Mouse (Mus musculus) layer of hippocampus, adult 9-10 months (tissue): ENCODE results near the gene Celf6.

ENCODE experiments used
- DNase-seq: peaks from one replicate; pipeline ENCODE4 v3.0.0; 2022; ENCODE audit warnings: low spot score

Celf6 gene

DNA sequence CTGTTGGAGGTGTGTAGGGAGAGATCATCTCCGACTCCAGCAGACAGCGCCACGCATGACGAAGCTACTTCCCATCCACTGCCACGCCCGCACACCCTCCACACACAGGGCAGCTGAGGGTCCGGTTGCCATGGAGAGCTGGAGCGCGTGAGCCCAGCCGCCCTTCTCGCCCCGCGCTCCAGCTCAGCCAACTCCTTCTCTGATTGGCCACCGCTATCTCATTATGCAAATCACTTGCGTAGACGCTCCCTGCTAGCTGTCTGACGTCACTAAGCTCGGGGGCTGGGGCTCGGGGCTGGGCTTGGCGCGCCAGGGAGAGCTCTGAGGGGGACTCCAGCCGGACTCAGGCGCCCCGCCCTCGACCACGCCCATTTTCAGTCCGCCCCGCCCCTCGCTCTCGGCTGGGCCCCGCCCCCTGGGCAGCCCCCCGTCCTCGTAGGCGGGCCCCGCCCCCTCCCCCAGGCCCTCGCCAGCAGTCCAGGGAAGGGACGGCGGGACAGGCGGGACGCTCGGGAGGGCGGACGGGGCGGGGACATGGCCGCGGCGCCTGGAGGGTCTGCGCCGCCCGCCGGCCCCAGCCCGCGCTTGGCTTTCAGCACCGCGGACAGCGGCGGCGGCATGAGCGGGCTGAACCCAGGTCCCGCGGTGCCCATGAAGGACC, at the start of gene Celf6:
Celf6 (plus strand) TSS at position 74 of the 661 bp plus-strand sequence.
- DNase-seq: no peak

- no peak for DNase-seq
Measured at GRCm38 (mm10) chr9:59528274-59528673, 49.4 kb upstream of the Celf6 start.

DNA sequence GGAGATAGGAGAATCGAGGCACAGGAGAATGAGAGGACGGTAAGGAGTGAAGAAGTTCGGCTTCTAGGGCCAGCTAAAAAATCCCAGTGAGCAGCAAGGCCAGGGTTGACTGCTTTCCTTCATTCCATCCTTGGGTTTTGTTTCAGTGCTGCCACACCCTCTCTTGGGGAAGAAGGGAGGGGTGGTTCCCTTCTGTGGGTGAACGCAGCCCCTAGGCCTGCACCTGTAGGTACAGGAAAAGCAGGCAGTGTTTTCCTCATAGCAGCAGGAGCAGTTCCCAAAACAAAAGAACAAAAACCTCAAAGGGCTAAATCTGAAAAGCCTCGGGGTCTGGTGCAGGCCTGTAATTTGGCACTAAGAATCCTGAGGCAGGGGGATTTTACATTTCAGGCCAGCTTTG, 46.1 kb upstream of the Celf6 start:
- no peak for DNase-seq

- DNase-seq: no peak
Measured at GRCm38 (mm10) chr9:59533422-59533821, 44.3 kb upstream of the Celf6 start.

DNA sequence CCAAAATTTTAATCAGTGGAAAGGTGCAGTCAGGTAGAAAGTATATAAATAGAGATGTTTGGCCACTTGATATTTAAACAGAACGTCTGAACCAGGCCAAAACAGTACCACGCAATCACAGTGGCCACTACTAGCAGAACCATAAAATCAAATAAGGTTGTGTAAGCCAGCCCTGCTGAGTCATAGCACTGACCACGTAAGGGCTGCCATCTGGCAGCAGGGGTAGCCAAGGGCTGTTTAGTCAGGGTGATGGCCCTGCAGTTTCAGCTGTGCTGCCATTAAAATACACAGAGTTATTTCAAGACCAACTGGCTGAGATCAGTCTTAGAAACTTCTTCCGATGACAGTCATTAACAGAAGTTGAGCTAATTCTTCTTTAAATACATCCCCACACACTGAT, 43.8 kb upstream of the Celf6 start:
- DNase-seq: no peak

DNA sequence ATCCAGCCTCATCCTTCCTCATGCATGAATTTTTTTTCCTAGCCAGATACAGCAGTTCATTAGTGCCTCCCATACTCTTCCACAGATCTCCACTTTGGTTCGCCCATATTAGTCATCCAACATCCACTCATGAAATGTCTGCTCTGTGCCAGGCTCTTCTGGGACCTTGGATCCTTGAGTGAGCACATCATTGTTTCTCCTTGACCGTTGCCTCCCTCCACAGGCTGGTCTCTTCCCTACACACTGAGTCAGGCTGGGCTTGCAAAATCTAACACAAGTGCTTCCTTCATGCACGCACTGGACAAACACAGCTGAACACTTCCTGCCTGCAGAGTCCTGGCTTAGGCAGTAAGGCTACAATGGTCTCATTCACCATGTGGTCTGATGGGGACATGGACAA, 40.1 kb upstream of the Celf6 start:
- DNase-seq: no peak

- DNase-seq: no peak
Measured at GRCm38 (mm10) chr9:59539441-59540137, 38.1 kb upstream of the Celf6 start, which contains the start of the genes Hexa and Tmem202. Hexa (plus strand) TSS chr9:59539540. Tmem202 (minus strand) TSS chr9:59539847.

GRCm38 (mm10) chr9:59541617-59542016, 36.1 kb upstream of the Celf6 start:
- no peak for DNase-seq

GRCm38 (mm10) chr9:59542766-59543324, 34.9 kb upstream of the Celf6 start:
- no peak for DNase-seq

GRCm38 (mm10) chr9:59544739-59545138, 33.0 kb upstream of the Celf6 start:
- no peak for DNase-seq

- DNase-seq: no peak
Measured at GRCm38 (mm10) chr9:59547869-59548268, 29.8 kb upstream of the Celf6 start.

DNA sequence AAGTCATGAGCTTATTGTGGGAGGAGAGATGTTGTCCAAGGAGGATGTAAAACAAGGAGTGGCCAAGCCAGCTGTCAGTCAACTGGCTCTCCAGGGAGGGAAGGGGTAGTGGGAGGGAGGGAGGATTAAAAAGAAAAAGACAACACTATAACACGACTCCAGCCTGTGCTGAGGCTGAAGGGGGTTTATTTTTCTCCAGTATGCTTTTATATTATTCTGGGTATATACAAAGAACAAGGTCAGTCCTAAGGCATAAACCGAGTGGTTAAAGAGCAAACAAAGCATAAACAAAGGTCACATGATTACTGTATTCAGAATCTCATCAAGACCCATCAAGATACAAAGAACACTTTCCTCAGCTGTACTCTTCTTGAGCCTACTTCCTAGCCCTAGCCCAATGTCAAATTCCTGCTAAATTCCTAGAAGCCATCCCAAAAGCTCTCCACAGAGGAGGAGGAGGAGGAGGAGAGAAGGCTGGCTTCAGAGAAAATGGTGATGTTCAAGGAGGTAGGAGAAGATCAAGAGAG, 28.7 kb upstream of the Celf6 start:
- no peak for DNase-seq

- no peak for DNase-seq
Measured at GRCm38 (mm10) chr9:59550077-59550476, 27.6 kb upstream of the Celf6 start.

- no peak for DNase-seq
Measured at GRCm38 (mm10) chr9:59551017-59551416, 26.7 kb upstream of the Celf6 start.

- no peak for DNase-seq
Measured at GRCm38 (mm10) chr9:59551620-59552031, 26.1 kb upstream of the Celf6 start.

DNA sequence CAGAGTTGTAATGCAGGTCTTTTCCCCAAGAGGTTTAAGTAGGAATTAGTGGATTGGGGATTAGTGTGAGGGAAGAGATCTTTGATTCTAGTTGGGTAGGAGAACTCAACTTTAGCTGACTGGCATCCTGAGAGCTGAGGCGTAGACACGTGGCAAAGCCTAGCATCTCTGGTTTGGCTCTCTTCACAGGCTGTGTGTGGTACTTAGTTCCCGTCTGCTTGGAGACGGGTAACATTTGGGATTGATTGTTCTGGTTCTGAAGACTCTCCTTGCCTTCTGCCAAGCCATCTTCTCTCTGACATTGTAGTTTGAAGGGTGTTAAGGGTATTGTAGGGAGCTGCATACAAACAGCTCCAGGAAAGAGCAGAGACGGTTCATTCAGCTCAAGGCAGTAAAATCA, 25.1 kb upstream of the Celf6 start:
- DNase-seq: no peak

DNA sequence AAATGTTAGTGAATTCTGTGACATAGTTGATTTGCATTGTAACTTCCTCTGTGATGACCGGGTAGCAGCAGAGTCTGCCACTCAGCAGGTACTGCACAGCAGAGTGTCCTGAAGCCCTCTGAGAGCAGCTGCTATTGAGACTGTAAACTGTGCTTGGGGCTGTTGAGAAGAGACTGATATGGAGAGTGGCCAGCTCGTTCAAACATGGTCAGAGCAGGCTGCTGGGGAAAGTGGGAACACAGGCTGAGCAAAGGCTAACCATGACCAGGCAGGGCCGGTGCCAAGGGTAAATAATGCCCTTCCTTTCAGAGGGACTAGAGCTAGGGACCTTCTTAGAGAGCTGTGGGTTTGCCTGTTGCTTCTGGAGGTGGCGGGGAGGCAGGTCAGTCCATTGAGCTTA, 24.0 kb upstream of the Celf6 start:
- no peak for DNase-seq

DNA sequence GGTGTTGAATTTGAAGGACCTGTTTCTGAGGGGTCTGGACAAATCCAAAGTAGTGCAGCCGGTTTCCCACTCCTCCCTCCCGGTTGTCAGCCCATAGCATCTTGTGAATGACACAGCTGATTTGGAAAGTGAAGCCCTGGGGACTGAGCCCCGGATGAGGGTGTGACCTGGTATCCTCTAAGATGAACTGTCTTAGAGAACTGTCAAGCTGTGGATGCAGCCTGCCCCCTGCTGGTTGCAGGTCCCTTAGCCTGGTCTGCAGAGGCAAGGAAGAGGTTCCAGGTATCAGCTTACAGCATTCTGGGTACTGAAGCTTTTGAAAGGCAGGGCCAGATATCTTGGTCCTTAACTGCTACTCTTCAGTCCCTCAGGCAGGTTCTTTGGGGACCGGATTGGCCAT, 12.1 kb upstream of the Celf6 start:
- DNase-seq: no peak

DNA sequence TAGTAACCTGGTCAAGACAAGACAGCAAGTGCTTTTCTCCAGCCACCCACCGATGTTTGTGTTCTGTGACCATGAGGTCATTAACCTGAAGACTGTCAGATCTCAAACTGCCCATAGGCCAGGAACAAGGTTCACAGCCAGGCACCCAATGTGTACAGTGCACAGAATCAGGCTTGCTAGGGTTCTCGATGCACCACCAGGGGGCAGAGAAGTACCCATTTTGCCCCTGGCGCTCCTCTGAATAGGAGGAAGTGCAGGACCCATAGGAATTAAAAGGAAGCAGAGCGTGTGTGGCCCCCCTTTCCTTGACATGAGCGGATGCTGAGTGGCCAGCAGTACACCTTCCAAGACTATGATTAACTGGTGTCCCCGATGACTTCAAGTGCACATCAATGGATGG, 10.6 kb upstream of the Celf6 start:
- DNase-seq: no peak

GRCm38 (mm10) chr9:59571852-59572251, 5.9 kb upstream of the Celf6 start:
- DNase-seq: no peak

GRCm38 (mm10) chr9:59577401-59577800, 316 bp upstream of the Celf6 start:
- no peak for DNase-seq

DNA sequence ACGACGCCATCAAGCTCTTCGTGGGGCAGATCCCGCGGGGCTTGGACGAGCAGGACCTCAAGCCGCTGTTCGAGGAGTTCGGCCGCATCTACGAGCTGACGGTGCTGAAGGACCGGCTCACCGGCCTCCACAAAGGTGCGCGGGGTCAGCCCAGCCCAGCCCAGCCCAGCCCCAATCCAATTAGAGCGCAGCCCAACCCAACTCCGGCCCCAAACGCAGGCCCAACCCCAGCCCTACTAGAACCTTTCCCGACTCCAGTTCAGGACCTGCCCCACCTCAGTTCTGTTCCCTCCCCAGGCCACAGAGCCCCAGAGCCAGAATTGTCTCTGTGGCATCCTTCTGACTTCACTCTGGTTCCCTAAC, 769 bp downstream of the Celf6 start:
- no peak for DNase-seq

GRCm38 (mm10) chr9:59584871-59585308, 7.2 kb downstream of the Celf6 start:
- DNase-seq: no peak
